Mouse (Mus musculus) myocyte (in vitro differentiated cells): ENCODE data around the gene Hdgfl2.

ENCODE experiments used
- E2F4 ChIP-seq: IDR thresholded peaks from one replicate; pipeline ENCODE4 v1.6.1; 2011; ENCODE audit warnings: mild to moderate bottlenecking, control low read depth, moderate library complexity; ENCODE audit not compliant: insufficient read depth
- POLR2A ChIP-seq: IDR thresholded peaks from one replicate; pipeline ENCODE4 v1.6.1; 2011; ENCODE audit warnings: low read depth, mild to moderate bottlenecking, control low read depth, moderate library complexity; ENCODE audit not compliant: insufficient read length
- TCF12 ChIP-seq: IDR thresholded peaks from one replicate; pipeline ENCODE4 v1.6.1; 2011; ENCODE audit warnings: mild to moderate bottlenecking, control low read depth; ENCODE audit not compliant: poor library complexity, insufficient read depth, severe bottlenecking
- TCF3 ChIP-seq: IDR thresholded peaks from one replicate; pipeline ENCODE4 v1.6.1; 2011; ENCODE audit warnings: low read depth, control low read depth; ENCODE audit not compliant: insufficient read length

GRCm38 (mm10) chr17:56069066-56069465 lies 10.4 kb upstream of the Hdgfl2 start:
- TF ChIP-seq POLR2A (no peak), E2F4 (no peak), TCF12 (no peak), TCF3 (no peak)
